Mouse (Mus musculus) hindbrain, embryonic 15.5 days (tissue): ENCODE results near the gene Pls1. TPM values are rescaled to one million over a fixed set of nuclear protein-coding genes. Genes with fewer than 3 reads are reported as not detected.

ENCODE experiments used
- ATAC-seq: fragments of 200-750 bp; cut with Nextera tagmentation; 2 replicates; pipeline ENCODE4 v1.8.0; 2017; ENCODE audit warnings: low read depth, moderate number of reproducible peaks, moderate TSS enrichment; ENCODE audit not compliant: low FRiP score
- H3K27ac ChIP-seq: fragments of 300-500 bp; sonication (generic); replicated peaks from 2 replicates; pipeline ENCODE4 v1.5.1; 2015; ENCODE audit warnings: mild to moderate bottlenecking, inconsistent platforms
- H3K27me3 ChIP-seq: fragments of 300-500 bp; sonication (generic); 2 replicates; pipeline ENCODE4 v1.6.1; 2015; ENCODE audit warnings: control low read depth, inconsistent platforms
- H3K36me3 ChIP-seq: fragments of 300-500 bp; sonication (generic); 2 replicates; pipeline ENCODE4 v1.6.1; 2015; ENCODE audit warnings: control low read depth, inconsistent platforms
- H3K4me1 ChIP-seq: fragments of 300-500 bp; sonication (generic); replicated peaks from 2 replicates; pipeline ENCODE4 v1.6.1; 2015; ENCODE audit warnings: control low read depth, inconsistent platforms
- H3K4me2 ChIP-seq: fragments of 300-500 bp; sonication (generic); 2 replicates; pipeline ENCODE4 v1.6.1; 2015; ENCODE audit warnings: moderate library complexity, mild to moderate bottlenecking, inconsistent platforms
- H3K4me3 ChIP-seq: fragments of 300-500 bp; sonication (generic); 2 replicates; pipeline ENCODE4 v1.5.1; 2015; ENCODE audit warnings: mild to moderate bottlenecking, inconsistent platforms
- H3K9ac ChIP-seq: fragments of 300-500 bp; sonication (generic); 2 replicates; pipeline ENCODE4 v1.6.1; 2015; ENCODE audit warnings: inconsistent platforms
- H3K9me3 ChIP-seq: fragments of 300-500 bp; sonication (generic); 2 replicates; pipeline ENCODE4 v1.6.1; 2016; ENCODE audit warnings: control low read depth, inconsistent platforms
- WGBS: fragments of 180-500 bp; shearing (Covaris S2); methylation state at CpG from one replicate; pipeline ENCODE4 v1.1.7; 2015; 5-methylcytosine and 5-hydroxymethylcytosine counted together
- polyA plus RNA-seq: library from polyadenylated mRNA; unstranded; fragments of >200 nt; fragmentation: Nextera tagmentation; extraction: Ambion mirVana; gene quantifications from 2 replicates; pipeline ENCODE4 v1.2.1, GENCODE M21; 2015

Pls1 gene
- polyA plus RNA-seq, 1 experiment from 2014 or later, result 1.9 TPM

GRCm38 (mm10) chr9:95801610-95802451 is 43.3 kb downstream of the Pls1 start:
- 64% methylated on average over 10 of the region's 10 CpGs for WGBS

GRCm38 (mm10) chr9:95796323-95796722 is 48.8 kb downstream of the Pls1 start:
- no peaks in the 10 kb centered on the region for H3K4me1 ChIP-seq

More at GRCm38 (mm10) chr9:95801610-95802451, 43.3 kb downstream of the Pls1 start:
- Histone ChIP-seq H3K4me1 (no peaks in the 10 kb centered on the region), H3K4me2 (no peak overlapping the region), H3K36me3 (no peaks in the 10 kb centered on the region), H3K27ac (no peak overlapping the region), H3K9ac (no peak overlapping the region), H3K4me3 (no peak overlapping the region), H3K27me3 (no peaks in the 10 kb centered on the region), H3K9me3 (no peaks in the 10 kb centered on the region)
- no peak for ATAC-seq

GRCm38 (mm10) chr9:95795844-95796243 is 49.3 kb downstream of the Pls1 start:
- H3K4me3 ChIP-seq, result no peak overlapping the region
- H3K4me1 ChIP-seq, result no peaks in the 10 kb centered on the region
- no peak for ATAC-seq
- H3K36me3 ChIP-seq, result no peaks in the 10 kb centered on the region
- H3K9me3 ChIP-seq, result no peaks in the 10 kb centered on the region
- 52% methylated on average over 5 of the region's 5 CpGs for WGBS
- H3K27me3 ChIP-seq, result no peaks in the 10 kb centered on the region
- H3K27ac ChIP-seq, result no peak overlapping the region
- H3K4me2 ChIP-seq, result no peak overlapping the region
- H3K9ac ChIP-seq, result no peak overlapping the region

More at GRCm38 (mm10) chr9:95796323-95796722, 48.8 kb downstream of the Pls1 start:
- H3K27me3 ChIP-seq, result no peaks in the 10 kb centered on the region
- no peak for ATAC-seq
- no peak overlapping the region for H3K4me2 ChIP-seq
- no peaks in the 10 kb centered on the region for H3K9me3 ChIP-seq
- 89% methylated on average over 2 of the region's 2 CpGs for WGBS
- no peak overlapping the region for H3K9ac ChIP-seq
- H3K4me3 ChIP-seq, result no peak overlapping the region
- H3K36me3 ChIP-seq, result no peaks in the 10 kb centered on the region
- no peak overlapping the region for H3K27ac ChIP-seq

GRCm38 (mm10) chr9:95795077-95795784 is 49.9 kb downstream of the Pls1 start:
- Histone ChIP-seq H3K27ac (no peak overlapping the region), H3K36me3 (no peaks in the 10 kb centered on the region), H3K4me1 (no peaks in the 10 kb centered on the region), H3K9me3 (no peaks in the 10 kb centered on the region), H3K4me3 (no peak overlapping the region), H3K4me2 (no peak overlapping the region), H3K9ac (no peak overlapping the region), H3K27me3 (no peaks in the 10 kb centered on the region)
- WGBS, result 78% methylated on average over 2 of the region's 2 CpGs
- ATAC-seq, result no peak

- no peak overlapping the region for H3K4me3 ChIP-seq
- H3K9ac ChIP-seq, result no peak overlapping the region
- no peak overlapping the region for H3K4me2 ChIP-seq
- WGBS, result 88% methylated on average over 15 of the region's 15 CpGs
- no peaks in the 10 kb centered on the region for H3K36me3 ChIP-seq
- no peaks in the 10 kb centered on the region for H3K9me3 ChIP-seq
- no peaks in the 10 kb centered on the region for H3K27me3 ChIP-seq
- H3K4me1 ChIP-seq, result no peaks in the 10 kb centered on the region
- H3K27ac ChIP-seq, result no peak overlapping the region
- no peak for ATAC-seq
These were observed 50.9 kb downstream of the Pls1 start for GRCm38 (mm10) chr9:95793986-95794744.

GRCm38 (mm10) chr9:95784888-95785511 is 60.1 kb downstream of the Pls1 start:
- no peaks in the 10 kb centered on the region for H3K27me3 ChIP-seq
- 70% methylated on average over 16 of the region's 16 CpGs for WGBS

GRCm38 (mm10) chr9:95783646-95784293 is 61.3 kb downstream of the Pls1 start:
- Histone ChIP-seq H3K9ac (no peak overlapping the region), H3K4me1 (no peaks in the 10 kb centered on the region), H3K4me3 (no peak overlapping the region), H3K36me3 (no peaks in the 10 kb centered on the region), H3K27me3 (no peaks in the 10 kb centered on the region), H3K27ac (no peak overlapping the region), H3K9me3 (no peaks in the 10 kb centered on the region), H3K4me2 (peak overlapping the region; percentile 30)
- peak; percentile 42; the same call in 1 of the 2 replicates for ATAC-seq
- WGBS, result 65% methylated on average over 17 of the region's 17 CpGs

More at GRCm38 (mm10) chr9:95784888-95785511, 60.1 kb downstream of the Pls1 start:
- H3K4me1 ChIP-seq, result no peaks in the 10 kb centered on the region
- H3K9ac ChIP-seq, result no peak overlapping the region
- H3K27ac ChIP-seq, result no peak overlapping the region
- H3K4me2 ChIP-seq, result no peak overlapping the region
- no peaks in the 10 kb centered on the region for H3K36me3 ChIP-seq
- no peak for ATAC-seq
- H3K9me3 ChIP-seq, result no peaks in the 10 kb centered on the region
- no peak overlapping the region for H3K4me3 ChIP-seq

GRCm38 (mm10) chr9:95771671-95772070 is 73.4 kb downstream of the Pls1 start:
- 81% methylated on average over 2 of the region's 2 CpGs for WGBS
- no peaks in the 10 kb centered on the region for H3K9me3 ChIP-seq
- H3K4me2 ChIP-seq, result no peak overlapping the region
- H3K4me3 ChIP-seq, result no peak overlapping the region
- H3K9ac ChIP-seq, result no peak overlapping the region
- ATAC-seq, result no peak
- H3K4me1 ChIP-seq, result no peaks in the 10 kb centered on the region
- no peaks in the 10 kb centered on the region for H3K36me3 ChIP-seq
- H3K27ac ChIP-seq, result no peak overlapping the region
- H3K27me3 ChIP-seq, result no peaks in the 10 kb centered on the region

- Histone ChIP-seq H3K36me3 (no peaks in the 10 kb centered on the region), H3K9me3 (no peaks in the 10 kb centered on the region), H3K4me2 (no peak overlapping the region), H3K9ac (no peak overlapping the region), H3K4me3 (no peak overlapping the region), H3K27ac (no peak overlapping the region), H3K27me3 (no peaks in the 10 kb centered on the region), H3K4me1 (no peaks in the 10 kb centered on the region)
- 80% methylated on average over 4 of the region's 4 CpGs for WGBS
- ATAC-seq, result no peak
These were observed 81.9 kb downstream of the Pls1 start for GRCm38 (mm10) chr9:95763218-95763617.

- H3K9ac ChIP-seq, result no peak overlapping the region
- no peak overlapping the region for H3K4me3 ChIP-seq
- no peaks in the 10 kb centered on the region for H3K27me3 ChIP-seq
- no peaks in the 10 kb centered on the region for H3K9me3 ChIP-seq
- no peak for ATAC-seq
- no peaks in the 10 kb centered on the region for H3K36me3 ChIP-seq
- H3K4me1 ChIP-seq, result no peaks in the 10 kb centered on the region
- H3K27ac ChIP-seq, result no peak overlapping the region
- WGBS, result 88% methylated on average over 3 of the region's 3 CpGs
- H3K4me2 ChIP-seq, result no peak overlapping the region
These were observed 82.9 kb downstream of the Pls1 start for GRCm38 (mm10) chr9:95762228-95762627.

- no peak overlapping the region for H3K9ac ChIP-seq
- WGBS, result 92% methylated on average over 8 of the region's 8 CpGs
- no peaks in the 10 kb centered on the region for H3K36me3 ChIP-seq
- no peaks in the 10 kb centered on the region for H3K27me3 ChIP-seq
- H3K27ac ChIP-seq, result no peak overlapping the region
- no peaks in the 10 kb centered on the region for H3K9me3 ChIP-seq
- H3K4me1 ChIP-seq, result no peaks in the 10 kb centered on the region
- H3K4me2 ChIP-seq, result no peak overlapping the region
- no peak overlapping the region for H3K4me3 ChIP-seq
- ATAC-seq, result no peak
These were observed 83.7 kb downstream of the Pls1 start for GRCm38 (mm10) chr9:95761381-95761780.
